Mouse (Mus musculus): ENCODE results near the gene Pak2. TPM values are rescaled to one million over a fixed set of nuclear protein-coding genes. Genes with fewer than 3 reads are reported as not detected.
"Not testable (repeated sequence)": the region's sequence is repeated elsewhere in the genome, so short reads cannot be mapped to it uniquely, and the experiment has no call there.

Pak2 gene
- polyA plus RNA-seq, 1 experiment, result 18.3 TPM

DNA sequence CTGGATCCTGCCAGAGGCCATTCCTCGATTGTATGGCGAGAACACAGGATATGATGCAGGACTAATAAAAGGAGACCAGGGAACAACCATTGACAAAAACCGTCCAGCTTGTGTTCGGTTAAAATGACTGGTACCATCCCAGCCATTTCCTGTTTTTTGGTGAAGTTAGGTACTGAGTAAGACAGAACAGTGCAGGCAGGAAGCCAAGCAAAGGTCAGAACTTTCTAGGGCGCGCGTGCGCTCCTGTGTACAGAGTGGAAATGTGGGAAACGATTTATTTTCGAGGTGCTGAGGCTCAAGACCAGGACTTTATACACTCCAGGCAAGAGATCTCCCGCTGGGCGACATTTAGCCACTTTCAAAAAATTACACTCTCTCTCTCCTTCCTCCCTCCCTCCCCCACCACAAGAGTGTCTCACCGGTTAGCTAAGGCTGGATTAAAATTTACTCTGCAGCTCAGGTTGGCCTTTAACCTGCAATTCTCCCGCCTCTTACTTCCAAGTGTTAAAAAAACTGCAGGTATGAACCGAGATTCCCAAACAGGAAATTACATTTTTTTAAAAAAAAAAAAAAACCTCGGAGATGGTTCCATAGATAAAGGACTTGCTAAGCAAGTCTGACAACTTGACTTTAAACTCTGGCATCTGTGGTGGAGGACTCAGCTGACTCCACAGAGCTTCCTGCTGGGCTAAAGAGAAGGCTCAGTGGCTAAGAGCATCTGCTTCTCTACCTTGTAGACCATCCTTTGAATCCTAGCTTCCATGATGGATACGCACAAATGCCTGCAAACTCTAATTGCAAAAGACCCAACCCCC is 8.7 kb upstream of the Pak2 start:
- TF ChIP-seq POLR2A (IDR thresholded peaks at IDR 0.05; ENCODE audit: low read depth, low read length) (no peak), CTCF (conservative IDR thresholded peaks at IDR 0.05; ENCODE audit: insufficient read depth, insufficient read length, low read depth, low read length) (no peak)
- Histone ChIP-seq H3K4me3 (ENCODE audit: insufficient read depth, low read depth, low read length) (no peak overlapping the region), H3K27me3 (replicated peaks; ENCODE audit: control insufficient read depth, insufficient read depth, low read length) (no peaks in the 10 kb centered on the region), H3K27ac (ENCODE audit: insufficient read depth, low read depth, low read length) (peak overlapping the region; percentile 59), H3K36me3 (ENCODE audit: control insufficient read depth, insufficient read depth, low read length) (peaks cover 3% of the 10 kb centered on the region), H3K4me1 (ENCODE audit: control insufficient read depth, insufficient read depth, low read length) (peaks cover 2% of the 10 kb centered on the region; the same call in 1 of the 2 replicates)
- WGBS, result 23% methylated on average over 17 of the region's 17 CpGs
- peak; percentile 89 for DNase-seq

DNA sequence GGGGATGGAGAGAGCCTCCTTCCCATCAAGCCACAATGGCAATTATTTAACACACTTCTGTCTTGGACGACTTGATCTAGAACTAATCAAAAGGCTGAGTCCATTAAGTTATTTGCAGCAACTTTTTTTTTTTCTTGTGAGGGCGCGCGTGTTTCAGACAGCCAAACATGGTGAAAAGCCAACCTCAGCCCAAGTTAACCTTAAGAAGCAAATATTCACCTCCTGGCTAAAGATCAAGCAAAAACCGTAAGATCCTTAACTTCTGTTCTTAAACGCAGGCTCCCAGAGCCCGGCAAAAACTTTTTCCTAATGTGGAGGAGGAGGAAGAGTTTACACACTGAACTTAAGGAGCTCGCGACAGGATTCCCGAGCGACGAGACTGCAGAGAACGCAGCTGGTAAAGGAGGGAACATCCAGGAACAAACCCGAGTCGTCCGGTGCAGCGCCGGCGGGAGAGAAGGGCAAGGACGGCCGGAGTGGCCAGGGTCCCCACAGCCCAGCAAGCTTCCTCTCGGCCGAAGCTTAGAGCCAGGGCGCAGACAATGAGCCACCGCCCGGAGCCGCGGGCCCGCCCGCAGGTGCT is 643 bp downstream of the Pak2 start:
- Histone ChIP-seq H3K27ac (ENCODE audit: insufficient read depth, low read depth, low read length) (peak overlapping the region; percentile 86), H3K4me1 (ENCODE audit: control insufficient read depth, insufficient read depth, low read length) (peaks cover 25% of the 10 kb centered on the region; the same call in 1 of the 2 replicates), H3K36me3 (ENCODE audit: control insufficient read depth, insufficient read depth, low read length) (no peaks in the 10 kb centered on the region; the same call in 1 of the 2 replicates), H3K27me3 (replicated peaks; ENCODE audit: control insufficient read depth, insufficient read depth, low read length) (no peaks in the 10 kb centered on the region), H3K4me3 (ENCODE audit: insufficient read depth, low read depth, low read length) (peak overlapping the region; percentile 88)
- TF ChIP-seq CTCF (conservative IDR thresholded peaks at IDR 0.05; ENCODE audit: insufficient read depth, insufficient read length, low read depth, low read length), result no peak
- no peak for TF ChIP-seq POLR2A (IDR thresholded peaks at IDR 0.05; ENCODE audit: low read depth, low read length)
- under 1% methylated on average over 30 of the region's 30 CpGs for WGBS
- DNase-seq, result peak; percentile 57

DNA sequence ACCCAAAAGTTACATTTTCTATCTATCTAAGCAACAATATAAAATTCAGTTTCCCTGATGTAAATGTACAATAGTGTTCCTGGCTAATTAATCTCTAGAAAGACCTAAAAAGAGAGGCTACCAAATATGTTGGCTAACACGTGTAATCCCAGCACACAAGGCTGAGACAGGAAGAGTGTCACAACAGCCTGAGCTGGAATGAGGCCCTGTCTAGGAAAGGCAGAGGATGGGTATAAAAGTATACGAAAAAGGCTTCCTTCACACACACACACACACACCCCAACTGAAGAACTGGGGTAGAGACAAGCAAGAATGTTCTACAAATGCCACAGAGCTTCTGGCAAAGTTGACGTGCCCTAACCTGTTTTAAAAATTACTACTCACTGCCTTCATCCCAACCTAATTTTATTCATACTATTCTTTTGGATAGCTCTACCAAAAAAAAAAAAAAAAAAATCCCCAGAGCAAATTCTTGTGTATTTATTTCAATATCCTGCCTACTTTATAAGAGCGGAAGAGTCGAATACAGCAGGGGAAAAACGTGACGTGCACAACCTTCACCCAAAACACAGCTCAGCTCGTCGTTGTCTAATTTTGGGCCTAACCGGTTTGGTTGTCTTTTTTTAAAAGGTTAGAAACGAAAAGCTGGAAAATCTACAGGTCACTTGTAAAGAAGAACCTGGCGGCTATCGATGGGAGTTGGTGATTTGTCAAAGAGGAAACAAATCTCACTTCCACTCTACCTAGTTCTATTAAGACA is 1.3 kb downstream of the Pak2 start:
- H3K27me3 ChIP-seq (replicated peaks; ENCODE audit: control insufficient read depth, insufficient read depth, low read length), result no peaks in the 10 kb centered on the region
- H3K27ac ChIP-seq (ENCODE audit: insufficient read depth, low read depth, low read length), result peak overlapping the region; percentile 86
- no peak for DNase-seq
- H3K36me3 ChIP-seq (ENCODE audit: control insufficient read depth, insufficient read depth, low read length), result no peaks in the 10 kb centered on the region
- peaks cover 25% of the 10 kb centered on the region; the same call in 1 of the 2 replicates for H3K4me1 ChIP-seq (ENCODE audit: control insufficient read depth, insufficient read depth, low read length)
- 1% methylated on average over 13 of the region's 13 CpGs for WGBS
- TF ChIP-seq POLR2A (IDR thresholded peaks at IDR 0.05; ENCODE audit: low read depth, low read length), result no peak
- TF ChIP-seq CTCF (conservative IDR thresholded peaks at IDR 0.05; ENCODE audit: insufficient read depth, insufficient read length, low read depth, low read length), result no peak
- H3K4me3 ChIP-seq (ENCODE audit: insufficient read depth, low read depth, low read length), result peak overlapping the region; percentile 88

DNA sequence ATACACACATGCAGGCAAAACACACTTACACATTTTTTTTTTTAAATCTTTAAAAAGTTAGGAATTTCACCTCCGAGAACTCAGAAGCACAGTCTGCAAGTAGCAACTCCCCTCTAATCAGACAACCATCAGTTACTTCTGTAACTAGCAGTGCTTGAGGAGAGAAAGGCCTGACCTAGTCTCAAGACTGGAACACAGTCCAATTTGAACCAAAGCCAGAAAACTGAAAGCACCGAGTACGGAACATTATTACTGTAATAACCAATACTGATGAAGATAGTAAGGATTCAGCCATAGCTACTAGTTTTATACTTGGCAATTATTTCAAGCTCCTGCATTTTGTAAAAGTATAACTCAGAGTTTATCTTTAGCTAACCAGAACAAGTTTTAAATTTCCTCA is 2.7 kb downstream of the Pak2 start:
- Histone ChIP-seq H3K36me3 (ENCODE audit: control insufficient read depth, insufficient read depth, low read length) (no peaks in the 10 kb centered on the region), H3K27ac (ENCODE audit: insufficient read depth, low read depth, low read length) (no peak overlapping the region), H3K27me3 (replicated peaks; ENCODE audit: control insufficient read depth, insufficient read depth, low read length) (no peaks in the 10 kb centered on the region), H3K4me3 (ENCODE audit: insufficient read depth, low read depth, low read length) (no peak overlapping the region), H3K4me1 (ENCODE audit: control insufficient read depth, insufficient read depth, low read length) (peaks cover 28% of the 10 kb centered on the region; the same call in 1 of the 2 replicates)
- peak; percentile 51 for DNase-seq
- no peak for TF ChIP-seq POLR2A (IDR thresholded peaks at IDR 0.05; ENCODE audit: low read depth, low read length)
- no peak for TF ChIP-seq CTCF (conservative IDR thresholded peaks at IDR 0.05; ENCODE audit: insufficient read depth, insufficient read length, low read depth, low read length)
- WGBS, result 9% methylated on average over 3 of the region's 3 CpGs

DNA sequence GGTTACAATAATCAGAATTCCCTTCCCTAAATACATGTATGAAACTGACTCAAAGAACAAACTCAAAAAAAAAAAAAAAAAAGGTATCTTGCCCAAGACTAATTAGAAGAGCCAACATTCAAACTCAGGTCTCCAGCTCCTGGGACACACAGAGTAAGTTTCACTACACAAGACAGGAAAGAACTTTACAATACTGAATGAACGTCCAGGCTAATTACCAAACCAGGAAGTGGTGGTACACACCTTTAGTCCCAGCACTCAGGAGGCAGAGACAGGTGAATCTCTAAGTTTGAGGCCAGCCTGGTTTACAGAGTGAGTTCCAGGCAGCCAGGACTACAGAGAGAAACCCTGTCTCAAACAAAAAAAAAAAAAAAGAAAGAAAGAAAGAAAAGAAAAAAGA is 3.4 kb downstream of the Pak2 start:
- no peak for TF ChIP-seq POLR2A (IDR thresholded peaks at IDR 0.05; ENCODE audit: low read depth, low read length)
- no peak for TF ChIP-seq CTCF (conservative IDR thresholded peaks at IDR 0.05; ENCODE audit: insufficient read depth, insufficient read length, low read depth, low read length)
- Histone ChIP-seq H3K27ac (ENCODE audit: insufficient read depth, low read depth, low read length) (no peak overlapping the region), H3K4me3 (ENCODE audit: insufficient read depth, low read depth, low read length) (no peak overlapping the region), H3K27me3 (replicated peaks; ENCODE audit: control insufficient read depth, insufficient read depth, low read length) (no peaks in the 10 kb centered on the region), H3K4me1 (ENCODE audit: control insufficient read depth, insufficient read depth, low read length) (peaks cover 28% of the 10 kb centered on the region; the same call in 1 of the 2 replicates), H3K36me3 (ENCODE audit: control insufficient read depth, insufficient read depth, low read length) (no peaks in the 10 kb centered on the region)
- 10% methylated on average over 1 of the region's 1 CpGs for WGBS
- DNase-seq, result no peak

DNA sequence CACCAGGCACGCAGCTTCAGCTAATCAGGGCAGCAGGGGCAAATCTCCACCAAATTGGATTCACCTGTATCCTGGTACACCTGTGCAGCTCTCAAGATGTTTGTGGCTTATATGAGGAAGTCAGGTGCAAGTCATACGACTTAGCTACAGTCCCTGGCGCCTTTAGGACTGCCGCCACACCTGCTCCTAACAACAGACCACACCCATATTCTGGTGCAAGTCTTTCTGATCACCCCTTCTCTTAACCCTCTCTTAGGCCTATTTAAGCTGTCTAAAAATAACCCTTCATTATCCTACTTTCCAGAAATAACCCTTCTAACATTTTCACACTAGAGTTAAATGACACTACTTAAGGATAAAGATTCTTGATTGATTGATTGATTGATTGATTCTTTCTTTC is 9.1 kb downstream of the Pak2 start:
- not testable (repeated sequence) for DNase-seq; H3K27me3 ChIP-seq (replicated peaks; ENCODE audit: control insufficient read depth, insufficient read depth, low read length); H3K4me3 ChIP-seq (ENCODE audit: insufficient read depth, low read depth, low read length); H3K27ac ChIP-seq (ENCODE audit: insufficient read depth, low read depth, low read length); H3K36me3 ChIP-seq (ENCODE audit: control insufficient read depth, insufficient read depth, low read length)
- 50% methylated on average over 4 of the region's 4 CpGs for WGBS
- peaks cover 35% of the 10 kb centered on the region for H3K4me1 ChIP-seq (ENCODE audit: control insufficient read depth, insufficient read depth, low read length)

All from kidney, adult 2 months (tissue).